Mouse (Mus musculus) liver, embryonic 16.5 days (tissue): ENCODE measurements around the gene Arhgap40. TPM values are rescaled to one million over a fixed set of nuclear protein-coding genes. Genes with fewer than 3 reads are reported as not detected.
A peak's percentile ranks its signal among the peaks of the same experiment; 100 is the strongest.

ENCODE experiments used
- ATAC-seq: fragments of 200-750 bp; cut with Nextera tagmentation; 2 replicates; pipeline ENCODE4 v1.8.0; 2017; ENCODE audit warnings: low read depth, mild to moderate bottlenecking, moderate number of reproducible peaks, moderate library complexity
- H3K27ac ChIP-seq: fragments of 300-500 bp; sonication (generic); 2 replicates; pipeline ENCODE4 v1.5.1; 2014; ENCODE audit warnings: mild to moderate bottlenecking, low read length
- H3K27me3 ChIP-seq: fragments of 300-500 bp; sonication (generic); 2 replicates; pipeline ENCODE4 v1.6.1; 2014; ENCODE audit warnings: low read depth, low read length, mixed read lengths; ENCODE audit not compliant: control insufficient read depth, insufficient read depth
- H3K36me3 ChIP-seq: fragments of 300-500 bp; sonication (generic); 2 replicates; pipeline ENCODE4 v1.6.1; 2014; ENCODE audit warnings: mild to moderate bottlenecking; ENCODE audit not compliant: control insufficient read depth, insufficient read depth
- H3K4me1 ChIP-seq: fragments of 300-500 bp; sonication (generic); 2 replicates; pipeline ENCODE4 v1.6.1; 2014; ENCODE audit warnings: low read depth, low read length, mixed read lengths; ENCODE audit not compliant: control insufficient read depth
- H3K4me2 ChIP-seq: fragments of 300-500 bp; sonication (generic); 2 replicates; pipeline ENCODE4 v1.6.1; 2014; ENCODE audit warnings: low read depth, low read length, mixed read lengths
- H3K4me3 ChIP-seq: fragments of 300-500 bp; sonication (generic); 2 replicates; pipeline ENCODE4 v1.5.1; 2014; ENCODE audit warnings: low read depth, mild to moderate bottlenecking, low read length
- H3K9ac ChIP-seq: fragments of 300-500 bp; sonication (generic); 2 replicates; pipeline ENCODE4 v1.6.1; 2014; ENCODE audit warnings: low read depth, low read length
- H3K9me3 ChIP-seq: fragments of 300-500 bp; sonication (generic); replicated peaks from 2 replicates; pipeline ENCODE4 v1.6.1; 2016; ENCODE audit warnings: low read length; ENCODE audit not compliant: control insufficient read depth
- WGBS: fragments of 180-500 bp; shearing (Covaris S2); extraction: QIAGEN DNeasy Blood & Tissue Kit; methylation state at CpG from one replicate; pipeline ENCODE4 v1.1.7; 2014; ENCODE audit not compliant: insufficient replicate concordance; 5-methylcytosine and 5-hydroxymethylcytosine counted together
- polyA plus RNA-seq: library from polyadenylated mRNA; unstranded; fragments of >200 nt; fragmentation: Nextera tagmentation; extraction: Ambion mirVana; gene quantifications from 2 replicates; pipeline ENCODE4 v1.2.1, GENCODE M21; 2015

The Arhgap40 gene
- polyA plus RNA-seq, 1 experiment from 2014 or later = not detected

DNA sequence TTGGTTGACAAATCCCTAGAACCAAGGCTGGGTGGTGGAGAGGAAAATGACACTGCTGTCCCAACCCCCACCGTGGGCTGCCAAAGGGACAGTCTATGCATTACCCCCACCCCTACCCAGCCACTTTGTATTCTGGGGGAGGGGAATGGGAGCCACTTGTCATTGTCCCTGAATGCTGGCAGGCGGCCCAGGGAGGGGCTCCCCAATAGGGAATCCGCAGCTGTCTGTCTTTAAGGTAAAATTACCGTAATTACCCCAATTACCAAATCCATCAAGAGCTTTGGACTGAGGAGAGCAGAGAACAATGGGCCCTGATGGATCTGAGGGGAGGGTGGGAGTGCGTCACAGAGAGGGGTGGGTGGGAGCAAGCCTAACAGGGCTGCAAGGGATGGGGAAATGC lies 44.2 kb downstream of the Arhgap40 start:
- no peaks in the 10 kb centered on the region for H3K9me3 ChIP-seq
- H3K4me3 ChIP-seq = no peak overlapping the region
- no peak overlapping the region for H3K4me2 ChIP-seq
- no peak overlapping the region for H3K27ac ChIP-seq
- no peaks in the 10 kb centered on the region for H3K36me3 ChIP-seq
- no peaks in the 10 kb centered on the region for H3K4me1 ChIP-seq
- peaks cover 24% of the 10 kb centered on the region for H3K27me3 ChIP-seq
- H3K9ac ChIP-seq = no peak overlapping the region
- no peak for ATAC-seq
- WGBS = 15% methylated on average over 5 of the region's 5 CpGs

- 47% methylated on average over 6 of the region's 6 CpGs for WGBS
- no peak for ATAC-seq
- Histone ChIP-seq H3K27me3 (peaks cover 6% of the 10 kb centered on the region), H3K9me3 (no peaks in the 10 kb centered on the region), H3K4me2 (no peak overlapping the region), H3K4me1 (no peaks in the 10 kb centered on the region), H3K9ac (no peak overlapping the region), H3K4me3 (no peak overlapping the region), H3K27ac (no peak overlapping the region), H3K36me3 (no peaks in the 10 kb centered on the region)
These were observed 47.3 kb downstream of the Arhgap40 start for GRCm38 (mm10) chr2:158559945-158560344.

DNA sequence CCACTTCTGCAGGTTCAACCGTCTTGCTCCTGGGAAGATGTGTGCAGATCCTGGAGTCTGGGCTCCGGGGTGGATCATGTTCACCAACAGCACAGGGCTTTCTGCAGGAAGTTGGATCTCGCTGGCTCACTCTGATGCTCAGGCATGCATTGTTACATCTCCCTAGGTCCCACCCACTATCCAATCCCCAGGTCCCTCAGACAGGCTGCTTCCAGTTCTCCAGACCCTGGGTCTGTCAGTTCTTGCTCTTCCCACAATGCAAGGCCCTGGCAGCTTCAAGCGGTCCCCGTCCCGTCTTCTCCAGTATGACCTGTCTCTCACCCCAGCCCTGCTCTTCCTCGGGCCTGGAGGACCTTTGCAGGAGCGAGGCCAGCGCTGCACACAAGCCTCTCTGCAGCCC lies 48.2 kb downstream of the Arhgap40 start:
- Histone ChIP-seq H3K27me3 (peaks cover 3% of the 10 kb centered on the region), H3K27ac (no peak overlapping the region), H3K4me1 (no peaks in the 10 kb centered on the region), H3K9me3 (no peaks in the 10 kb centered on the region), H3K4me2 (no peak overlapping the region), H3K36me3 (no peaks in the 10 kb centered on the region), H3K9ac (no peak overlapping the region), H3K4me3 (no peak overlapping the region)
- ATAC-seq = no peak
- WGBS = 19% methylated on average over 9 of the region's 9 CpGs

- 17% methylated on average over 3 of the region's 3 CpGs for WGBS
- Histone ChIP-seq H3K36me3 (no peaks in the 10 kb centered on the region), H3K27ac (no peak overlapping the region), H3K9me3 (no peaks in the 10 kb centered on the region), H3K4me1 (no peaks in the 10 kb centered on the region), H3K9ac (no peak overlapping the region), H3K27me3 (no peaks in the 10 kb centered on the region), H3K4me2 (no peak overlapping the region), H3K4me3 (no peak overlapping the region)
- no peak for ATAC-seq
These were observed 49.0 kb downstream of the Arhgap40 start for GRCm38 (mm10) chr2:158561371-158562144.

DNA sequence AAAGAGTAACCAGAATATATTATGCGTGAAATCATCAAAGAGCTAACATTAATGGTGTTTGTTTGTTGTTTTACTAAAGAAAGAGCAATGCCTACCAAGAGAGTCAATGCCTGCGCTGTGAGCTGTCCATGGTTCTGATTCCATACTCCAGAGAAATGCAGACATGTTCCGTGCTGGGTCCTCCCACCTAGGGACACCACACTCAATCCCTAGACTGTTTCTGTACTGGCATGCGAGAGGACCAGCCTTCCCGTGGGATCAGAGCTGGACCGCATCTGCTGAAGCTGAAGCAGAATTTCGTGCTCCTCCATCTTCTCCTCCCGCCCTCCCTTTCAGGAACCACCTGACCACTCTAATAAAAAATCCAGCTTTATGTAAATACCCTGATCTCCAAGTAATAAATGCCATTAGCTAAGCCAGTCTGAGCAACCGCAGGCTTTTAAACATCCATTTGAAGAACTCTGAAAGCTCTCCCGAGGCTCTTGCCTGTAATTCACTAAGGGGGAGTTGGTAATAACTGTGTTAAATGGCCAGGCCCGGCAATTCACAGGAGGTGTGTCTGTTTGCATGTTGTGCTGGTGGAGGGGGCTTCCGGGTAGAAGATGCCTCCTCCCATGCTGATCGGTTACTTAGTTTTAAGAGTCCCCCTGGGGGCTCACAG lies 58.0 kb downstream of the Arhgap40 start:
- Histone ChIP-seq H3K4me1 (no peaks in the 10 kb centered on the region), H3K9me3 (no peaks in the 10 kb centered on the region), H3K36me3 (no peaks in the 10 kb centered on the region), H3K27me3 (no peaks in the 10 kb centered on the region), H3K4me3 (no peak overlapping the region), H3K4me2 (no peak overlapping the region), H3K27ac (no peak overlapping the region), H3K9ac (no peak overlapping the region)
- no peak for ATAC-seq
- WGBS = 26% methylated on average over 13 of the region's 13 CpGs

GRCm38 (mm10) chr2:158579979-158580378 lies 67.4 kb downstream of the Arhgap40 start:
- Histone ChIP-seq H3K9me3 (no peaks in the 10 kb centered on the region), H3K4me3 (no peak overlapping the region), H3K36me3 (no peaks in the 10 kb centered on the region), H3K27me3 (no peaks in the 10 kb centered on the region), H3K4me1 (peaks cover 3% of the 10 kb centered on the region; the same call in 1 of the 2 replicates), H3K27ac (no peak overlapping the region), H3K9ac (no peak overlapping the region), H3K4me2 (no peak overlapping the region)
- 47% methylated on average over 4 of the region's 4 CpGs for WGBS
- ATAC-seq = no peak

DNA sequence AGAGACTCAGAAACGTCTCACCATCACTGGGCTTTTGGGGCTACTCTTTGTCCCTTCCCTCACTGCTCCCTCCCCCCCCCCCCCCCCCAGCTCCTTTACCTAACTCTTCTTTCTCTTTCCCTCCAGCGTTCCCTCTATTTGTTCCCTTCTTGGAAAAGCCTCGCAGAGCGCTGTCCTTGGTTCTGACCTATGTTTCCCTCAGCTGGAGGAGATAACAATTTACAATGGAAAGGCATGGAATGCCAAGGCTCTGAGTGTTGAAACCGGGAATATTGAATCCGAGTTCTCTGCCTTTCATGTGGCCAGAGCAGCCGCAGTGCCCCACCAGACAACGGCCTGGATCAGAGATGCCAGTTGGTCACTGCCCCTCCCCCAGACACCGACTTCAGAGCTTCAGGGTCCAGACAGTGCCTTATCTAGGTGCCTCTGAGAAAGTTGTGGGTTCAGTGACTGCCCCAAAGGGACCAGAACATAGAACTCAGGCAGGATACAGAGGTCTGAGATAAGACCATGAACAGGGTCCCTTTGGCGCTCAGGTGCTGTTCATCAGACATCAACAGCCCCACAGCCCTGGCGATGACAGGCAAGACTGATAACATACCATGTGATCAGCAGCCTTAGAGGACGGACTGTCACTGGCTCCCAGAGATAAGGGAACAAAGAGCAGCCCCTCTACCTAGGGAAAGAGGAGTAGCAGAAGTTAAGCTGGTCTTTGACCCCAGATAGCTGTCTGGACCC lies 72.2 kb downstream of the Arhgap40 start:
- peak; percentile 65 for ATAC-seq
- no peaks in the 10 kb centered on the region for H3K9me3 ChIP-seq
- H3K4me1 ChIP-seq = peaks cover 4% of the 10 kb centered on the region; the same call in 1 of the 2 replicates
- H3K4me3 ChIP-seq = no peak overlapping the region
- no peak overlapping the region for H3K9ac ChIP-seq
- no peak overlapping the region for H3K27ac ChIP-seq
- no peaks in the 10 kb centered on the region for H3K27me3 ChIP-seq
- H3K4me2 ChIP-seq = 0 out of 2 replicates have a peak overlapping the region, but pooled peaks have one; percentile 6
- no peaks in the 10 kb centered on the region for H3K36me3 ChIP-seq
- WGBS = 2% methylated on average over 12 of the region's 12 CpGs

GRCm38 (mm10) chr2:158588524-158589271 lies 76.1 kb downstream of the Arhgap40 start:
- H3K9me3 ChIP-seq = no peaks in the 10 kb centered on the region
- no peak overlapping the region for H3K4me2 ChIP-seq
- no peak overlapping the region for H3K9ac ChIP-seq
- ATAC-seq = no peak
- no peaks in the 10 kb centered on the region for H3K27me3 ChIP-seq
- WGBS = 42% methylated on average over 8 of the region's 8 CpGs
- no peaks in the 10 kb centered on the region for H3K36me3 ChIP-seq
- no peak overlapping the region for H3K4me3 ChIP-seq
- no peak overlapping the region for H3K27ac ChIP-seq
- peaks cover 4% of the 10 kb centered on the region; the same call in 1 of the 2 replicates for H3K4me1 ChIP-seq
